Mouse (Mus musculus) olfactory bulb, adult 2 months (tissue): ENCODE data around the gene Nudt14.

Experiments
- CTCF ChIP-seq: fragments of 200-500 bp; IDR thresholded peaks from 2 replicates; pipeline ENCODE4 v1.5.1; 2012; ENCODE audit warnings: low read depth, mild to moderate bottlenecking, low read length, moderate library complexity; ENCODE audit not compliant: insufficient read depth
- POLR2A ChIP-seq: fragments of 200-500 bp; IDR thresholded peaks from 2 replicates; pipeline ENCODE4 v1.6.1; 2012; ENCODE audit warnings: mild to moderate bottlenecking, low read depth, low read length, moderate library complexity; ENCODE audit not compliant: insufficient read depth

DNA sequence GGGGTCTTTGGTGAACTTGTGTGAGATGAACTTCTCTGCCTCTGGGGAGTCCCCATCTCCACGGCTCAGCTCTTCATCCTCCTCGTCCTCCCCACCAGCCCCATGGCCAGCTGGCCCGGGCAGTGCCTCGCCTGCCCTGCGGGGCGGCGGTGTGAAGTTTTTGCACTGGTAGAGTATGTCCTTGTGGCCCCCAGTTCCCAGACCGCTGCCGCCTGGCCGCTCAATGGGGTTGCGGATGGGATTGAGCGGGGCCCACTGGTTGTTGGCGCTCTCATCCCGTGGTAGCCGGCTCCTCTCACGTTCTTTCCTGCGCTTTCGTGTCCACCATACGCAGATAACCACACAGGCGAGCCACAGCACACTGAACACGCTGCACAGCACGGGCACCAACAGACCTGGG lies 32.9 kb downstream of the Nudt14 start:
- TF ChIP-seq CTCF (no peak), POLR2A (no peak)
